Mouse (Mus musculus): ENCODE measurements at regions not wholly inside any gene's neighbourhood (a gene's known extent, or its start where the extent isn't known, plus 50 kb on each side); places are given as distances from the start of the nearest gene placed in this dataset.
A peak's percentile ranks its signal among the peaks of the same experiment; 100 is the strongest.

- Histone ChIP-seq H3K4me1 (ENCODE audit: control insufficient read depth, insufficient read depth, low read length) (peaks cover 10% of the 10 kb centered on the region), H3K27ac (ENCODE audit: insufficient read depth, low read length) (peak overlapping the region; percentile 84), H3K4me3 (ENCODE audit: insufficient read depth, low read length) (no peak overlapping the region)
- TF ChIP-seq POLR2A (IDR thresholded peaks at IDR 0.05; ENCODE audit: low read depth, low read length): no peak
- TF ChIP-seq CTCF (IDR thresholded peaks at IDR 0.05; ENCODE audit: borderline replicate concordance, insufficient read depth, low read length): no peak
Observed at GRCm38 (mm10) chr8:64542501-64542900, 150.4 kb downstream of the Cpe start.

GRCm38 (mm10) chr8:64539846-64540472 is 152.9 kb downstream of the Cpe start:
- Histone ChIP-seq H3K4me3 (ENCODE audit: insufficient read depth, low read length) (no peak overlapping the region), H3K27ac (ENCODE audit: insufficient read depth, low read length) (peak overlapping the region; percentile 83), H3K4me1 (ENCODE audit: control insufficient read depth, insufficient read depth, low read length) (peaks cover 10% of the 10 kb centered on the region)
- no peak for TF ChIP-seq POLR2A (IDR thresholded peaks at IDR 0.05; ENCODE audit: low read depth, low read length)
- no peak for TF ChIP-seq CTCF (IDR thresholded peaks at IDR 0.05; ENCODE audit: borderline replicate concordance, insufficient read depth, low read length)

- TF ChIP-seq POLR2A (IDR thresholded peaks at IDR 0.05; ENCODE audit: low read depth, low read length) (no peak), CTCF (IDR thresholded peaks at IDR 0.05; ENCODE audit: borderline replicate concordance, insufficient read depth, low read length) (no peak)
- Histone ChIP-seq H3K4me3 (ENCODE audit: insufficient read depth, low read length) (no peak overlapping the region), H3K27ac (ENCODE audit: insufficient read depth, low read length) (no peak overlapping the region), H3K4me1 (ENCODE audit: control insufficient read depth, insufficient read depth, low read length) (peaks cover 2% of the 10 kb centered on the region)
Observed at GRCm38 (mm10) chr8:64531780-64532179, 161.1 kb downstream of the Cpe start.

GRCm38 (mm10) chr8:64522441-64523102 is 170.3 kb downstream of the Cpe start:
- no peak for TF ChIP-seq CTCF (IDR thresholded peaks at IDR 0.05; ENCODE audit: borderline replicate concordance, insufficient read depth, low read length)
- no peak; the same call in 1 of the 2 replicates for TF ChIP-seq POLR2A (IDR thresholded peaks at IDR 0.05; ENCODE audit: low read depth, low read length)
- H3K27ac ChIP-seq (ENCODE audit: insufficient read depth, low read length): peak overlapping the region; percentile 95
- no peak overlapping the region for H3K4me3 ChIP-seq (ENCODE audit: insufficient read depth, low read length)
- H3K4me1 ChIP-seq (ENCODE audit: control insufficient read depth, insufficient read depth, low read length): peaks cover 14% of the 10 kb centered on the region

GRCm38 (mm10) chr8:64519650-64520049 is 173.2 kb downstream of the Cpe start:
- H3K4me3 ChIP-seq (ENCODE audit: insufficient read depth, low read length): no peak overlapping the region
- H3K27ac ChIP-seq (ENCODE audit: insufficient read depth, low read length): no peak overlapping the region
- TF ChIP-seq CTCF (IDR thresholded peaks at IDR 0.05; ENCODE audit: borderline replicate concordance, insufficient read depth, low read length): no peak
- TF ChIP-seq POLR2A (IDR thresholded peaks at IDR 0.05; ENCODE audit: low read depth, low read length): no peak

GRCm38 (mm10) chr8:64515923-64516322 is 176.9 kb downstream of the Cpe start:
- H3K4me3 ChIP-seq (ENCODE audit: insufficient read depth, low read length): no peak overlapping the region
- TF ChIP-seq CTCF (IDR thresholded peaks at IDR 0.05; ENCODE audit: borderline replicate concordance, insufficient read depth, low read length): no peak
- no peak for TF ChIP-seq POLR2A (IDR thresholded peaks at IDR 0.05; ENCODE audit: low read depth, low read length)
- H3K27ac ChIP-seq (ENCODE audit: insufficient read depth, low read length): peak overlapping the region; percentile 74; the same call in 1 of the 2 replicates
- H3K4me1 ChIP-seq (ENCODE audit: control insufficient read depth, insufficient read depth, low read length): peaks cover 3% of the 10 kb centered on the region; the same call in 1 of the 2 replicates

More at GRCm38 (mm10) chr8:64519650-64520049, 173.2 kb downstream of the Cpe start:
- H3K4me1 ChIP-seq (ENCODE audit: control insufficient read depth, insufficient read depth, low read length): peaks cover 16% of the 10 kb centered on the region

GRCm38 (mm10) chr8:64497281-64498060 is 195.4 kb downstream of the Cpe start:
- Histone ChIP-seq H3K27ac (ENCODE audit: insufficient read depth, low read length) (no peak overlapping the region), H3K4me1 (ENCODE audit: control insufficient read depth, insufficient read depth, low read length) (no peaks in the 10 kb centered on the region; the same call in 1 of the 2 replicates), H3K4me3 (ENCODE audit: insufficient read depth, low read length) (no peak overlapping the region)
- no peak for TF ChIP-seq POLR2A (IDR thresholded peaks at IDR 0.05; ENCODE audit: low read depth, low read length)
- TF ChIP-seq CTCF (IDR thresholded peaks at IDR 0.05; ENCODE audit: borderline replicate concordance, insufficient read depth, low read length): no peak

GRCm38 (mm10) chr8:64496333-64497213 is 196.3 kb downstream of the Cpe start:
- TF ChIP-seq POLR2A (IDR thresholded peaks at IDR 0.05; ENCODE audit: low read depth, low read length): no peak
- TF ChIP-seq CTCF (IDR thresholded peaks at IDR 0.05; ENCODE audit: borderline replicate concordance, insufficient read depth, low read length): no peak
- no peak overlapping the region for H3K27ac ChIP-seq (ENCODE audit: insufficient read depth, low read length)
- H3K4me1 ChIP-seq (ENCODE audit: control insufficient read depth, insufficient read depth, low read length): no peaks in the 10 kb centered on the region; the same call in 1 of the 2 replicates
- no peak overlapping the region for H3K4me3 ChIP-seq (ENCODE audit: insufficient read depth, low read length)

GRCm38 (mm10) chr8:64491561-64491960 is 201.3 kb downstream of the Cpe start:
- no peaks in the 10 kb centered on the region; the same call in 1 of the 2 replicates for H3K4me1 ChIP-seq (ENCODE audit: control insufficient read depth, insufficient read depth, low read length)
- H3K27ac ChIP-seq (ENCODE audit: insufficient read depth, low read length): no peak overlapping the region
- H3K4me3 ChIP-seq (ENCODE audit: insufficient read depth, low read length): no peak overlapping the region
- TF ChIP-seq POLR2A (IDR thresholded peaks at IDR 0.05; ENCODE audit: low read depth, low read length) (no peak), CTCF (IDR thresholded peaks at IDR 0.05; ENCODE audit: borderline replicate concordance, insufficient read depth, low read length) (no peak)
